Mouse (Mus musculus): ENCODE results near the gene 4930562C15Rik.

- TF ChIP-seq CTCF (IDR thresholded peaks at IDR 0.05; ENCODE audit: borderline replicate concordance, insufficient read depth, low read length) = no peak
- TF ChIP-seq POLR2A (IDR thresholded peaks at IDR 0.05; ENCODE audit: low read depth, low read length) = no peak
Measured at GRCm38 (mm10) chr16:4850361-4850760, 15.1 kb downstream of the 4930562C15Rik start.
